Mouse (Mus musculus): ENCODE measurements around the gene Gnb2. TPM values are rescaled to one million over a fixed set of nuclear protein-coding genes. Genes with fewer than 3 reads are reported as not detected.
A peak's percentile ranks its signal among the peaks of the same experiment; 100 is the strongest.

The Gnb2 gene
- polyA plus RNA-seq, 1 experiment from 2014 or later: 299 TPM

DNA sequence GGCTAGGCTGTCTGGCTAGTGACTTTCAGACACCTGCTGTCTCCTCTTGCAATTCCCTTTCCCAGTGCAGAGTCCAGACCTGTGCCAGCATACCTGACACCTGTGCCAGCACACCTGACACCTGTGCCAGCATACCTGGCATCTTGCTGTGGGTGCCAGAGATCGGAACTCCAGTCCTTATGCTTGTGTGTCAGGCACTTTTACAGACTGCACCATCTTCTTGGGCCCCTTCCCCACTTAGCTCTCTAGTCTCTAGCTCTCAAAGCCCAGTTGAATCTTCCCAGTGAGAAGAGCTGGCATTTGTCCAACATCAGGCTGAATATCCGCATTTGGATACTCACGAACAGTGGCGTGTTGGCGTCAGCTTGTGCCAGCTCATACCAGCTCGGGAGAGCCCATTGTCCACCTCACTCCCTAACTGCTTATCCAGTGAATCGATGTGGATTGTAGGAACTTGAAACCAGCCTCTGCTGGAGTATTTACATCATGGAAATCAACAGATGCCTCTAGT, 6.0 kb upstream of the Gnb2 start:
- H3K9me3 ChIP-seq: no peaks in the 10 kb centered on the region
- H3K27me3 ChIP-seq (replicated peaks): no peaks in the 10 kb centered on the region
- H3K4me3 ChIP-seq: no peak overlapping the region
- peaks cover 5% of the 10 kb centered on the region for H3K4me1 ChIP-seq
- no peak overlapping the region for H3K9ac ChIP-seq
- H3K36me3 ChIP-seq: no peaks in the 10 kb centered on the region
- ATAC-seq (ENCODE audit: extremely low read depth, insufficient number of reproducible peaks, low FRiP score, low TSS enrichment): no peak
- 45% methylated on average over 7 of the region's 7 CpGs for WGBS
- 0 out of 2 replicates have a peak overlapping the region, but pooled peaks have one; percentile 6 for H3K4me2 ChIP-seq
- H3K27ac ChIP-seq (replicated peaks): no peak overlapping the region

DNA sequence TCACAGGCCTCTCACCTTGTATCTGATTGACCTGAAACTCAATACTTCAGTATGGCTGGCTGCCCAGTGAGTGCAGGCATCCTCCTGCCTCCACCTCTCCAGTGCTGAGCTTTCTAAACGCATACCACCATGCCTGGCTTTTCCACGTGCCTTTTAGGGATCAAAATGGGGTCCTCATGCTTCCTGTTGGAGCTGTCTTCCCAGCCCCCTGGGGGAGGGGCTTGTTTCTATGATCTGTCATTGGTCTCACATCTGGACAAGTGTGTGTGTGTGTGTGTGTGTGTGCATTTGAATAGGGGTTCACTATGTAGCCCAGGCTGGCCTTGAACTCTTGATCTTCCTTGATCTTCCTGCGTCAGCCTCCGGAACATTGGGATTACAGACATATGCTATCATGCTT, 4.2 kb upstream of the Gnb2 start:
- Histone ChIP-seq H3K27me3 (replicated peaks) (no peaks in the 10 kb centered on the region), H3K9me3 (no peaks in the 10 kb centered on the region), H3K4me1 (peaks cover 9% of the 10 kb centered on the region), H3K9ac (no peak overlapping the region), H3K4me3 (no peak overlapping the region), H3K36me3 (no peaks in the 10 kb centered on the region), H3K4me2 (no peak overlapping the region), H3K27ac (replicated peaks) (no peak overlapping the region)
- 55% methylated on average over 4 of the region's 4 CpGs for WGBS
- ATAC-seq (ENCODE audit: extremely low read depth, insufficient number of reproducible peaks, low FRiP score, low TSS enrichment): no peak

DNA sequence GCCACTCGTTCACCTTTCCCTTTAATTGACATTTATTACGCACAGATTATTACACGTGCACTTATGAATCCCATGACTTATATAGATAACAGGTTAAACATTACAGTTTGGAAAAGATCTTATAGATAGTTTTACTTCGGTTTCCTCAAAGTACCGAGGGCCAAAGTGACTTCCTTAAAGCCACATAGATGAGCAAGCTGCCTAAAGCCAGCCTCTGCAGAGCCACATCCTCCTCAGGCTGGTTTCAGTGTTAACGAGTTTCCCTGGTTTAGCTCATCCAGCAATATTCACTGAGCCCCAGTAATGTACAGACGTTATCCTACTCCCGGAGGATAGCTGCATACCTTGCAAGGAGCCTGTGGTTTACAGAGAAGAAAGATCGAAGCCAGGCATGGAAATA, 2.0 kb upstream of the Gnb2 start:
- peaks cover 2% of the 10 kb centered on the region for H3K36me3 ChIP-seq
- no peak for ATAC-seq (ENCODE audit: extremely low read depth, insufficient number of reproducible peaks, low FRiP score, low TSS enrichment)
- peaks cover 16% of the 10 kb centered on the region for H3K4me1 ChIP-seq
- H3K4me2 ChIP-seq: no peak overlapping the region
- H3K4me3 ChIP-seq: no peak overlapping the region
- no peak overlapping the region for H3K27ac ChIP-seq (replicated peaks)
- H3K9me3 ChIP-seq: no peaks in the 10 kb centered on the region
- no peaks in the 10 kb centered on the region for H3K27me3 ChIP-seq (replicated peaks)
- H3K9ac ChIP-seq: no peak overlapping the region
- WGBS: 74% methylated on average over 9 of the region's 9 CpGs

GRCm38 (mm10) chr5:137534762-137535161, 1.5 kb upstream of the Gnb2 start:
- Histone ChIP-seq H3K4me2 (no peak overlapping the region), H3K27me3 (replicated peaks) (no peaks in the 10 kb centered on the region), H3K36me3 (peaks cover 7% of the 10 kb centered on the region), H3K4me3 (no peak overlapping the region), H3K27ac (replicated peaks) (no peak overlapping the region), H3K9me3 (no peaks in the 10 kb centered on the region), H3K4me1 (peaks cover 21% of the 10 kb centered on the region), H3K9ac (no peak overlapping the region)
- WGBS: 90% methylated on average over 3 of the region's 3 CpGs
- ATAC-seq (ENCODE audit: extremely low read depth, insufficient number of reproducible peaks, low FRiP score, low TSS enrichment): no peak

- Histone ChIP-seq H3K4me2 (peak overlapping the region; percentile 97), H3K27ac (replicated peaks) (peak overlapping the region; percentile 94), H3K27me3 (replicated peaks) (no peaks in the 10 kb centered on the region), H3K9me3 (no peaks in the 10 kb centered on the region), H3K4me1 (peaks cover 31% of the 10 kb centered on the region), H3K9ac (peak overlapping the region; percentile 92), H3K4me3 (peak overlapping the region; percentile 84), H3K36me3 (peaks cover 27% of the 10 kb centered on the region)
- 0% methylated on average over 12 of the region's 12 CpGs for WGBS
- ATAC-seq (ENCODE audit: extremely low read depth, insufficient number of reproducible peaks, low FRiP score, low TSS enrichment): peak; percentile 1; the same call in 1 of the 2 replicates
These were observed 548 bp downstream of the Gnb2 start for GRCm38 (mm10) chr5:137532808-137533116.

GRCm38 (mm10) chr5:137532131-137532807, 1.0 kb downstream of the Gnb2 start:
- WGBS: 0% methylated on average over 19 of the region's 19 CpGs
- Histone ChIP-seq H3K4me2 (peak overlapping the region; percentile 97), H3K4me3 (peak overlapping the region; percentile 84), H3K27ac (replicated peaks) (peak overlapping the region; percentile 94), H3K9me3 (no peaks in the 10 kb centered on the region), H3K4me1 (peaks cover 36% of the 10 kb centered on the region), H3K36me3 (peaks cover 32% of the 10 kb centered on the region), H3K9ac (peak overlapping the region; percentile 92), H3K27me3 (replicated peaks) (no peaks in the 10 kb centered on the region)
- ATAC-seq (ENCODE audit: extremely low read depth, insufficient number of reproducible peaks, low FRiP score, low TSS enrichment): no peak

DNA sequence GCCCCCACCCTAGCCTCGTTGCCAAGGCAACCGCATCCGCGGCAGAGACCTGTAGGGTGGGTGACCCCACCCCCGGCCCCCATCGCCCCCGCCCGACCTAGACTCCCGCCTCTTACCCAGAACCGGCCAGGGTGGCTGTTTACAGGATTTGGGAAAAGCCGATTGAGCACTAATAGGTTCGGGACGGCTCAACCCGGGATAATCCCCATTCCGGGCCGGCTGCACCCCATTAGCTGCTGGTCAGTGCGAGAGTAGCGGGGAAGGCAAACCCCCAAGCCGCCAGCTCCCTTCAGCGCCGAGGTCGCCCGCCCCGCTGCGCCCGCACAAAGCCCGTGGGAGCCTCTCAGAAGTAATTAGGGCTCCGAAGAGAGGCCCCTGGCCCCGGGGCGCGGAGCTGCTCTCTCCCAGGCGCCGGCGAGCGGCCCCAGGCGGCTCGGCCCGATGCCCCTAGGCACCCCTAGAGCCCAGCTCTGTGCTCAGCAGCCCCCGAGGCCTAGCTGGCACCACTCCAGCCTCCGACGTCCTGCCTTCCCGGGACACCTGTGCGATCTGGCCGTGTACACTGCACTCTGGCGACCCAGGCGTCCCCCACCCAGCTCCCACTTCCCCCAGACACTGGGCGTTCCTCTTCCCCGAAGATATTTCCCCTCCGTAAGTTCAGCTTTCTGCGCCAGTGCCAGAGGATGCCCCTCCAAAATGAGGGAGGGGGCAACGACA, 1.7 kb downstream of the Gnb2 start:
- Histone ChIP-seq H3K4me2 (peak overlapping the region; percentile 97), H3K27ac (replicated peaks) (peak overlapping the region; percentile 94), H3K4me1 (peaks cover 38% of the 10 kb centered on the region), H3K9ac (peak overlapping the region; percentile 92), H3K36me3 (peaks cover 39% of the 10 kb centered on the region), H3K9me3 (no peaks in the 10 kb centered on the region), H3K4me3 (peak overlapping the region; percentile 84), H3K27me3 (replicated peaks) (no peaks in the 10 kb centered on the region)
- ATAC-seq (ENCODE audit: extremely low read depth, insufficient number of reproducible peaks, low FRiP score, low TSS enrichment): peak; percentile 7; the same call in 1 of the 2 replicates
- under 1% methylated on average over 51 of the region's 51 CpGs for WGBS

GRCm38 (mm10) chr5:137530588-137531413, 2.5 kb downstream of the Gnb2 start:
- peak overlapping the region; percentile 94 for H3K27ac ChIP-seq (replicated peaks)
- peak overlapping the region; percentile 84 for H3K4me3 ChIP-seq
- H3K9ac ChIP-seq: peak overlapping the region; percentile 92
- no peaks in the 10 kb centered on the region for H3K27me3 ChIP-seq (replicated peaks)
- no peaks in the 10 kb centered on the region for H3K9me3 ChIP-seq
- H3K4me1 ChIP-seq: peaks cover 46% of the 10 kb centered on the region
- ATAC-seq (ENCODE audit: extremely low read depth, insufficient number of reproducible peaks, low FRiP score, low TSS enrichment): peak; percentile 20
- H3K4me2 ChIP-seq: peak overlapping the region; percentile 97
- WGBS: under 1% methylated on average over 45 of the region's 46 CpGs
- peaks cover 47% of the 10 kb centered on the region for H3K36me3 ChIP-seq

DNA sequence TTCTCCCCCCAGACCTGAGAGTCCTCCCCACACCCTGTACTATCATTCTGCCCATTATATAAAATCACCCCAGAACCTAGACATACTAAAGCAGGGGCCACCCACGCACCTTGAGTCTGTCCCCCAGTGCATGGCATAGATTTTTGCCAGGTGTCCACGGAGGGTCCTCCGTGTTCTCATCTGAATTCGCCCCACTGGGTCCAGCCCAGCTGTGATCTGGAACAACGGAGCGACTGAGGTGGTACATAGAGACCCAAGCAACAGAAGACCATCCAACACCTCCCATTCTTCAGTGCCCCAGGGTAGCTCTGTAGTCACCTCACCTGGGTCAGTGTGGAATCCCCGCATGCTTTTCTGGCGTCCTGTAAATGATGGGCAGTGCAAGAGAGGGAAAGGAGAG, 3.2 kb downstream of the Gnb2 start:
- Histone ChIP-seq H3K9ac (peak overlapping the region; percentile 92), H3K4me2 (peak overlapping the region; percentile 97), H3K4me3 (peak overlapping the region; percentile 84), H3K27ac (replicated peaks) (peak overlapping the region; percentile 94), H3K36me3 (peaks cover 54% of the 10 kb centered on the region), H3K27me3 (replicated peaks) (no peaks in the 10 kb centered on the region), H3K9me3 (no peaks in the 10 kb centered on the region), H3K4me1 (peaks cover 46% of the 10 kb centered on the region)
- WGBS: 85% methylated on average over 8 of the region's 8 CpGs
- ATAC-seq (ENCODE audit: extremely low read depth, insufficient number of reproducible peaks, low FRiP score, low TSS enrichment): no peak

GRCm38 (mm10) chr5:137529221-137529995, 3.9 kb downstream of the Gnb2 start:
- no peak overlapping the region for H3K27ac ChIP-seq (replicated peaks)
- H3K27me3 ChIP-seq (replicated peaks): no peaks in the 10 kb centered on the region
- no peaks in the 10 kb centered on the region for H3K9me3 ChIP-seq
- 80% methylated on average over 15 of the region's 15 CpGs for WGBS
- H3K4me2 ChIP-seq: peak overlapping the region; percentile 97
- peaks cover 46% of the 10 kb centered on the region for H3K4me1 ChIP-seq
- peak overlapping the region; percentile 84; the same call in 1 of the 2 replicates for H3K4me3 ChIP-seq
- ATAC-seq (ENCODE audit: extremely low read depth, insufficient number of reproducible peaks, low FRiP score, low TSS enrichment): no peak
- peak overlapping the region; percentile 92; the same call in 1 of the 2 replicates for H3K9ac ChIP-seq
- peaks cover 61% of the 10 kb centered on the region for H3K36me3 ChIP-seq

Data from heart, embryonic 13.5 days (tissue).